Mouse (Mus musculus): ENCODE results near the gene Lix1l. TPM values are rescaled to one million over a fixed set of nuclear protein-coding genes. Genes with fewer than 3 reads are reported as not detected.

Lix1l gene
- 29.1 and 29.6 TPM in 2 replicates for total RNA-seq (2021)
- long read RNA-seq, experiment 1, partial matches to known transcripts, result 2 of 25 reads
- long read RNA-seq, experiment 1, other reads (novel, unspliced or antisense), result 22 of 25 reads
- long read RNA-seq, experiment 2, partial matches to known transcripts, result 0 of 6 reads
- long read RNA-seq, experiment 2, other reads (novel, unspliced or antisense), result 5 of 6 reads

- peak; percentile 96 for DNase-seq
Measured at GRCm38 (mm10) chr3:96600639-96601250, at the start of gene Lix1l. TSS of gene Lix1l (plus strand) at chr3:96601149.

- DNase-seq, result peak; percentile 81
Measured at GRCm38 (mm10) chr3:96551203-96551602, 49.7 kb upstream of the Lix1l start.

- no peak for DNase-seq
Measured at GRCm38 (mm10) chr3:96551890-96552289, 49.1 kb upstream of the Lix1l start.

- DNase-seq, result no peak
Measured at GRCm38 (mm10) chr3:96553601-96554000, 47.3 kb upstream of the Lix1l start.

- DNase-seq, result no peak
Measured at GRCm38 (mm10) chr3:96554251-96554650, 46.7 kb upstream of the Lix1l start.

- peak; percentile 83 for DNase-seq
Measured at GRCm38 (mm10) chr3:96555041-96555596, 45.8 kb upstream of the Lix1l start.

GRCm38 (mm10) chr3:96555999-96556614 lies 44.8 kb upstream of the Lix1l start:
- DNase-seq, result no peak

- no peak for DNase-seq
Measured at GRCm38 (mm10) chr3:96556651-96557635, 44.0 kb upstream of the Lix1l start.

- peak; percentile 100 for DNase-seq
Measured at GRCm38 (mm10) chr3:96557694-96558093, 43.3 kb upstream of the Lix1l start, which contains the start of gene Txnip. TSS of gene Txnip (plus strand) at chr3:96557957.

- DNase-seq, result peak; percentile 63
Measured at GRCm38 (mm10) chr3:96558159-96558558, 42.8 kb upstream of the Lix1l start.

GRCm38 (mm10) chr3:96558668-96559196 lies 42.2 kb upstream of the Lix1l start:
- no peak for DNase-seq

- no peak for DNase-seq
Measured at GRCm38 (mm10) chr3:96559398-96559910, 41.5 kb upstream of the Lix1l start.

GRCm38 (mm10) chr3:96559911-96560850 lies 40.8 kb upstream of the Lix1l start:
- peak; percentile 44 for DNase-seq

GRCm38 (mm10) chr3:96560881-96561668 lies 39.9 kb upstream of the Lix1l start:
- peak; percentile 16 for DNase-seq

- peak; percentile 59 for DNase-seq
Measured at GRCm38 (mm10) chr3:96561946-96562681, 38.8 kb upstream of the Lix1l start.

- peak; percentile 64 for DNase-seq
Measured at GRCm38 (mm10) chr3:96563267-96563666, 37.7 kb upstream of the Lix1l start.

- DNase-seq, result peak; percentile 52
Measured at GRCm38 (mm10) chr3:96563911-96564632, 36.9 kb upstream of the Lix1l start.

- DNase-seq, result peak; percentile 66
Measured at GRCm38 (mm10) chr3:96564633-96565032, 36.3 kb upstream of the Lix1l start.

Data from adrenal gland, postnatal 14 days (tissue).